Mouse (Mus musculus) cerebellum, postnatal 4 days (tissue): ENCODE data around the gene Oxnad1.

ENCODE experiments used
- DNase-seq, 2 experiments: peaks; one replicate each; pipeline ENCODE4 v3.0.0; 2022; ENCODE audit warnings: low spot score in 2 of 2, mixed read lengths in 1 of 2

Oxnad1 gene

GRCm38 (mm10) chr14:32145401-32145800, 60.2 kb downstream of the Oxnad1 start:
- no peak for DNase-seq

- DNase-seq, result no peak
These were observed 60.8 kb downstream of the Oxnad1 start for GRCm38 (mm10) chr14:32145809-32146511.

- DNase-seq, result no peak
These were observed 61.4 kb downstream of the Oxnad1 start for GRCm38 (mm10) chr14:32146578-32146977.

GRCm38 (mm10) chr14:32150872-32151271, 65.7 kb downstream of the Oxnad1 start:
- no peak for DNase-seq

- no peak for DNase-seq
These were observed 67.2 kb downstream of the Oxnad1 start for GRCm38 (mm10) chr14:32152243-32152965.
